Mouse (Mus musculus) E14TG2a.4 (cell line): ENCODE measurements around the gene Scube2.

Source experiments
- CTCF ChIP-seq: conservative IDR thresholded peaks from 2 replicates; pipeline ENCODE4 v1.5.1; 2014; ENCODE audit warnings: low read length
- NANOG ChIP-seq: IDR thresholded peaks from 2 replicates; pipeline ENCODE4 v1.6.1; 2014; ENCODE audit warnings: borderline replicate concordance, low read length, mixed read lengths
- POU5F1 ChIP-seq: IDR thresholded peaks from 2 replicates; pipeline ENCODE4 v1.6.1; 2014; ENCODE audit warnings: low read length, borderline replicate concordance

GRCm38 (mm10) chr7:109825293-109825692 is 40.2 kb downstream of the Scube2 start:
- no peak for TF ChIP-seq CTCF
- TF ChIP-seq POU5F1, result no peak
- TF ChIP-seq NANOG, result no peak
